Mouse (Mus musculus) left cerebral cortex, postnatal 25 days (tissue): ENCODE results near the gene Olfr64. TPM values are rescaled to one million over a fixed set of nuclear protein-coding genes. Genes with fewer than 3 reads are reported as not detected.

Experiments used
- DNase-seq, 2 experiments: peaks; one replicate each; pipeline ENCODE4 v3.0.0; 2022; ENCODE audit warnings: low spot score in 2 of 2, mixed read lengths in 1 of 2
- intact Hi-C: fragments of 180-260 bp; cut with DNase I; formaldehyde crosslinking; loops from one replicate; pipeline ENCODE4 v1.15.1; 2025
- total RNA-seq, 2 experiments: library from RNA; stranded (reverse); gene quantifications; 2 replicates each; pipeline ENCODE4 v1.2.3; 2021

Gene Olfr64
- total RNA-seq, 2 experiments from 2014 or later: not detected

DNA sequence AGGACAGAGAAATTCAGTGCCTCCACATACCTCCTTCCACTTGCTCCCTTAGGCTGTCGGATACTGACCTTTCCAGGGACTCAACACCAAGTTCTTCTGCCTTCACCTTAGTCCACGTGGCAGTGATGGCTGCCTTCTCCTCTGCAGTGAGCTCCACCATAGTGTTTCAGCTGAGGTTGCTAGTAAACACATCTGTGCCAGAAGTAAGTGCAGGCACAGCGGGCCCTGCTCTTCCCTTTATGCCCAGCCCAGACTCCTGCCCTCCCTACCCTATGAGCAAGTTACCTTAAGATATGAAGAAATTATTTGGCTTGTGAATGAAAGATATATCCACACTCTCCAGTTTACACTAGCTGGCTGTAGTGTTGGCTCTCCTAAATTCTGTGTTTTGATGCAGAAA, 54.0 kb downstream of the Olfr64 start, which contains the start of gene Hbb-bh2:
Hbb-bh2 (minus strand) TSS at position 253 of the 400 bp plus-strand sequence.
- intact Hi-C loops: no loop called here
- no peak for DNase-seq

Other genes starting within 250 kb of the Olfr64 start
- gene Olfr623, start 230.8 kb downstream of the Olfr64 start, total RNA-seq: not detected
- gene Olfr624, start 223.3 kb downstream of the Olfr64 start, total RNA-seq: under 1 TPM in 1 of 2 experiments, not detected in 1; 0.07 TPM
- gene Olfr625-ps1, start 211.8 kb downstream of the Olfr64 start, total RNA-seq: not detected
- gene Olfr243, start 179.8 kb downstream of the Olfr64 start, total RNA-seq: not detected
- not detected for gene Olfr628, start 164.1 kb downstream of the Olfr64 start, total RNA-seq
- not detected for gene Olfr629, start 149.5 kb downstream of the Olfr64 start, total RNA-seq
- not detected for gene Olfr630, start 137.2 kb downstream of the Olfr64 start, total RNA-seq
- not detected for gene Olfr69, start 122.9 kb downstream of the Olfr64 start, total RNA-seq
- not detected for gene Olfr68, start 114.8 kb downstream of the Olfr64 start, total RNA-seq
- gene Olfr67, start 102.7 kb downstream of the Olfr64 start, total RNA-seq: not detected
- gene Hbb-bt, start 80.5 kb downstream of the Olfr64 start, total RNA-seq: 10 to 100 TPM; 78.9 to 84.4 TPM
- 100 to 1,000 TPM; 511 to 567 TPM for gene Hbb-bs, start 66.4 kb downstream of the Olfr64 start, total RNA-seq
- not detected for gene Hbb-bh2, start 54.0 kb downstream of the Olfr64 start, total RNA-seq
- not detected for gene Hbb-bh1, start 51.3 kb downstream of the Olfr64 start, total RNA-seq
- not detected for gene Hbb-y, start 41.3 kb downstream of the Olfr64 start, total RNA-seq
- gene Olfr66, start 8.2 kb downstream of the Olfr64 start, total RNA-seq: not detected
- not detected for gene Olfr65, start 9.0 kb upstream of the Olfr64 start, total RNA-seq
- not detected for gene Olfr631, start 34.3 kb upstream of the Olfr64 start, total RNA-seq
- not detected for gene Olfr632, start 39.9 kb upstream of the Olfr64 start, total RNA-seq
- gene Olfr633, start 50.0 kb upstream of the Olfr64 start, total RNA-seq: not detected
- gene Olfr635, start 76.7 kb upstream of the Olfr64 start, total RNA-seq: under 1 TPM; 0.05 to 0.07 TPM
- gene Olfr638, start 104.3 kb upstream of the Olfr64 start, total RNA-seq: not detected
- under 1 TPM; 0.07 to 0.16 TPM for gene Olfr639, start 122.8 kb upstream of the Olfr64 start, total RNA-seq
- not detected for gene Olfr640, start 131.1 kb upstream of the Olfr64 start, total RNA-seq
- gene Olfr641, start 141.0 kb upstream of the Olfr64 start, total RNA-seq: not detected
- not detected for gene Olfr642, start 158.2 kb upstream of the Olfr64 start, total RNA-seq
- gene 4930516K23Rik, start 167.0 kb upstream of the Olfr64 start, total RNA-seq: not detected
- not detected for gene Olfr644, start 177.4 kb upstream of the Olfr64 start, total RNA-seq
- gene Olfr645, start 191.0 kb upstream of the Olfr64 start, total RNA-seq: not detected
- gene Olfr646, start 210.4 kb upstream of the Olfr64 start, total RNA-seq: under 1 TPM in 1 of 2 experiments, not detected in 1; 0.14 TPM
- not detected for gene Ubqln5, start 235.3 kb upstream of the Olfr64 start, total RNA-seq
- not detected for gene Olfr643, start 242.9 kb upstream of the Olfr64 start, total RNA-seq
- gene Ubqln3, start 248.8 kb upstream of the Olfr64 start, total RNA-seq: not detected